Mouse (Mus musculus) mature B cell (primary cell): ENCODE results near the gene Alox5ap.

Source experiments
- in situ Hi-C: fragments of 300-500 bp; cut with MboI; formaldehyde crosslinking; loops from 2 replicates; pipeline ENCODE4 v1.14.3; 2019

Gene Alox5ap

DNA sequence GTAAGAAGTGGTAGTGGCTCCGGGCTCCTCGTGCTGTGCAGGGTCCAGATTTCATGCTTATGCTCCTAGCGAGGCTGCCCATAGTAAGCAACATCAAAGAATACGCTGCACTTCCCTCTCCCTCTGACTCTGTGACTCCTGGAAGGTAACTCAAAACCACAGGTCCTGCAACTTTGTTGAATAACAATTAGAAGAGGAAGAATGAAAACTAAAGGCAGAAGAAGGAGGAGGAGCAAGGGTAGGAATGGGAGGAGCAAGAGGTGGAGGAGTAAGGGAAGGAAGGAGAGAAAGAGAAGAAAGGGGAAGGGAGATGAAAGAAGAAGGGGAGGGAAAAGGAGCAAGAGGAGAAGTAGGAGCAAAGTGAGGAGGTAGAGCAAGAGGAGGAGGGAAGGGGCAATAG lies at the start of gene Alox5ap:
Gene Alox5ap (plus strand): TSS at position 363 of the 400 bp plus-strand sequence.
- in situ Hi-C loops, result no loop called here

DNA sequence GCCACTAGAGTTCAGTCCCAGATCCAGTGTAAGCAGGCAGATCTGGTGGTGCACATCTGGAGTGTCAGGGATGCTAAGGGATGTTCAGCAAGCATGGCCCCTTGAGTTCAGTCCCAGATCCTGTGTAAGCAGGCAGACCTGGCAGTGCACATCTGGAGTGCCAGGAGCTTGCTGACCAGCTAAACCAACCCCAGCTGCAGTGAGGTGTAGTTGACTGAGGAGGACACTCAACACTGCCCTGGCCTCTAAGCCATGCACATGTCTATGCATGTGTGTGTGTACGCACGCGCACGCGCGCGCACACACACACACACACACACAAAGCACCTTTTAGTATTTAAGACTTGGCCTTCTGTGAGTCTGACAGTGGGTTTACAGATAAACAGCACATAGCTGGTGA lies 49.0 kb upstream of the Alox5ap start:
- in situ Hi-C loops, result no loop called here

DNA sequence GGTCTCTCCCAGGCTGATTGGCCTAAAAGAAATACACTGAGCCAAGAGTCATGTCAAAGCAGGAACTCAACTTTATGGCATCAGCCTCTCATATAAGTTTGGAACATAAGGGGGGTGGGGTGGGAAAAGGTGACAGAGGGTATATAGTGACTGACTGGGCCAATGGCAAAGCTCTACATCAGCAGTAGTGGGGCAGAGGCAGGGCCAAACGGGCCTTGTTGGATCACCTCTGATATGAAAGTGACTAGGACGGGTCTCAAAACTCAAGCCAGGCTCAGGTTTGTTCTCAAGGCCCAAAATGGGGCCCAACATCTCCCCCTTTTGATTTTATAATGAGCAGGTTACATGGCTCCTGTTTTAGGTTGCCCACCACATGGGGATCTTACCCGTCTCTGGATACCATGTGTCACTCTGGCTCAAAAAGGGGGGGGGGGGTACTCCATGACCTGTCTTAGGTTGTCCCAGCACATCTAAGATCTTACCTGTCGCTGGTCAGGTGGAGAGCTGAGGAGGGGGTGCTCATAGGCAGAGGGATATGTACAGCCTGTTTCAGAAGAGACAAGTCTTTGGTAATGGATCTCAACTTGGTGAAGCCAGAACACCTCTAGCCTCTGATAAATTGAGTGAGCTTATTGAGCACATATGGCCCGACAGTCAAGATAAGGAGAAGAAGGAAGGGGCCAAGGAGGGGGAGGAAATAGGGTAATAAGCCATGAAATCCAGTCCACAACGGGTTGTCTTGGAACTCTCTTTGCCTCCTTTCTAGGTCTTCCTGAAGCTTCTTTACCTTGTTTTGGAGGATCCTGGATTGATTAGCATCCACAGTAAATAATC lies 46.8 kb upstream of the Alox5ap start:
- in situ Hi-C loops, result no loop called here

DNA sequence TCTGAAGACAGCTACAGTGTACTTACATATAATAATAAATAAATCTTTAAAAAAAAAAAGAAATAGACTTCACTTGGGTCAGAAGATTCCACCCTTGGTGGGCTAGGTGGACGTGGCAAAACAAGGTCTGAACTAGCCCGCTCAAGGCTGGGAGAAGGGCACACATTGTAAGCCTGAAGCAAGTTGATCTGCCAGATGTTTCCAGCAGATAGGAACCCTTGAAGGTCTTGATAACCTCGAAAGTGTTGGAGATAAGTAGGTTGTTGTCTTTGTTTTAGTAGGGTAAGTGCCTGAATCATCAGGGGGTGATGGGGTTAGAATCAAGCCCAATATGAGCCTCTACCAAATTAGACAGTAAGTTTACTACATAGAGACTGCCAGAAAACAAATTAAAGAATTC lies 45.1 kb upstream of the Alox5ap start:
- in situ Hi-C loops, result no loop called here

GRCm38 (mm10) chr5:149221355-149221754 lies 43.2 kb upstream of the Alox5ap start:
- in situ Hi-C loops, result no loop called here

GRCm38 (mm10) chr5:149224666-149225065 lies 39.9 kb upstream of the Alox5ap start:
- in situ Hi-C loops, result no loop called here

DNA sequence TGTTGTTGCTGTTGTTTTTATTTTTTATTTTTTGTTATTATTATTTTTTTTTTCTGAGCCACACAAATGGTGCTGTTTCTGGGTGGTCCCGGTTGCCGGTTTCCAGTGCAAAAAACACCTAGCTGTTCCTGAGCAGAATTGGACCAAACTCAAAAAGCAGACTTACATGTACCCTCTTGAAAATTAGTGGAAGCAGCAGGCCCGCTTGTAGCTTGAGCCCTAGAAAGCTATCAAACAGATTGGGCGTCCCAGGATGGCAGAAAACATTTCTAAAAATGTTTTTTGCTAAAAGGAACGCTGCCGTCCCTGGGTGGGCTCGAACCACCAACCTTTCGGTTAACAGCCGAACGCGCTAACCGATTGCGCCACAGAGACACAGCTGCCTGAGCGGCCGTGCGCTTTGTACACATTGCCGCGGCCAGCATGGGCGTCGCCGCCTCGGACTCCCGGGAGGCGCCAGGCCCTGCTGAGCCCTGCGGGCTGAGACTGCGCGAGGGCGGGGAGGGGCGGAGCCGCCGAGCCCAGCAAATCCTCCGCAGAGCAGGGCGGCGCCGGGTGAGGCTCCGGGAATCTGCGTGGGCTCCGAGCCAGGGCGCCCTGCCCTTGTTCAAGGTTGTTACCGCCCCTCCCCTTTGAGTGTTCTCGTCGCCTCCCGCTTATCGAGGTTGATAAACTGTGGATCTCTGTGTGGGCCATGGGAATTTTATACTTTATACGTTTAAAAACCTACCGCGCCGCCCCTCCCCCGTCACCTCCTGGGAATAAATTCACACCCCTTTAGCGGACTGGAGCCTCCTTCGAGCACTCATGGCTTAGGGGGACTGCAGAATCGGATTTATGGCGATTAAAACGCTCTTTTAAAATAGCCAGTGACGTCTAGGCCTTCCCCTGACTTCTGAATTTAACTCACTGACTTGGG lies 35.6 kb upstream of the Alox5ap start:
- in situ Hi-C loops, result no loop called here

DNA sequence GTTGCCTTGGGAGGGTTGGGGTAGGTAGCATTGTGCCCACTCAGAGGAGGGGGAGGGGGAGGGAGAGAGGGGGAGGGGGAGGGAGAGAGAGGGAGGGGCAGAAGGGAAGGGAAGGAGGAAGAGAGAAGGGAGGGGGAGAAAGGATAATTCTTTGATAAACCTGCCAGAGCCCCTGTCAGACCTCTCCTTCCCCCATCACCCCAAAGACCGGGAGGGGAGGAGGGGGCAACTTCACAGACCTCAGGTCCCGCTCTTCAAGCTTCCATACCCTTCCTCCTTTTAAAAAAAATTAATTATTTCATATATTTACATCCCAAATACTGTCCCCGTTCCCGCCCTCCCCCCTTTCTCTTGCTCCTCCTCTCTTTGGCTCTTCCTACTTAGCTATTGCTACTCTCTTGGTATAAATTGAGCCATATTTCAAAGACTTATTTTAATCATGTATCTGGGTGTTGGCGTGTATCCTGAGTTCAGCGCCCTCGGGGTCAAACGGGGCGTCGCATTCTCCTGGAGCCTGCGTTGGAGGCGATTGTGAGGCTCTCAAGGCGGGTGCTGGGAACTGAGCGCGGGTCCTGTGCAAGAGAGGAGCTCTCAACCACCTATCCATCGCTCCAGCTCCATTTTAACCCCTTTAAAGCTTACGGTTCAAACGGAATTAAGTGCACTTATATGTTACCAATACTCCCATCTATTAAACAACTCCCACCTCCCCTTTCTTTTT lies 34.8 kb upstream of the Alox5ap start:
- in situ Hi-C loops, result no loop called here

- in situ Hi-C loops, result no loop called here
Measured at GRCm38 (mm10) chr5:149235002-149235401, 29.6 kb upstream of the Alox5ap start.

GRCm38 (mm10) chr5:149237221-149237950 lies 27.2 kb upstream of the Alox5ap start:
- in situ Hi-C loops, result no loop called here

DNA sequence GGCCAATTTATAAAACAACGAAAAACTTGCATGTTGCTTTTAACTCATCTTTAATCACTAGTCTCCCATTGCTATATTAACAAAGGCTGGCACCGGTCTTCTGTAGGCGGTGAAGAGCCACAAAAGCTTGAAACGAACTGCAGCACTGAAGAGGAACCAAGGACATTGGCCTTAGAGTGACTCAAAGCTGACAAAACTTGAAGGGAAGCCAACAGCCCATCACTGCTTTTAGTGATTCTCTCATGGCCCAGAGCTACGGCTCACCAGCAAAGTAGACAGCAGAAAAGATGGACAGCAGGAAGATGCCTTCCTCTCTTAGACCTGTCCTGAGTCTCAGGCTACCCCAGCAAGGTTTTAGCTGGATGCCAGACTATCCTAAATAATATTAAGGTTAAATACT lies 22.1 kb upstream of the Alox5ap start:
- in situ Hi-C loops, result no loop called here

- in situ Hi-C loops, result no loop called here
Measured at GRCm38 (mm10) chr5:149243053-149243452, 21.5 kb upstream of the Alox5ap start.

- in situ Hi-C loops, result no loop called here
Measured at GRCm38 (mm10) chr5:149245391-149245964, 19.1 kb upstream of the Alox5ap start.

- in situ Hi-C loops, result no loop called here
Measured at GRCm38 (mm10) chr5:149245965-149246470, 18.5 kb upstream of the Alox5ap start.

- in situ Hi-C loops, result no loop called here
Measured at GRCm38 (mm10) chr5:149247047-149247904, 17.3 kb upstream of the Alox5ap start.

DNA sequence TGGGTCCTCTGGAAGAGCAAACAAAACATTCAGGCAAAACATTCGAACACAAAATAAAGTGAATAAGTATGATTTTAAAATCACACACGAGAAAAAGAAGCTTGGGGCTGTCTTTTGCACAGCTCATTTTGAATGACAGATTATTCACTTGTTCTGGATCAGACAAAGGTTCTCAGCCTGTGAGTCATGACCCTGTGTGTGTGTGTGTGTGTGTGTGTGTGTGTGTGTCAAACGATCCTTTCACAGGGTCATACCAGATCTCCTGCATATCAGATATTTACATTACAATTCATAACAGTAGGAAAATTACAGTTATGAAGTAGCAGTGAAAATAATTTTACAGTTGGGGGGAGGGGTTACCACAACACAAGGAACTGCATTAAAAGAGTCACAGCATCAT lies 12.3 kb upstream of the Alox5ap start:
- in situ Hi-C loops, result no loop called here

DNA sequence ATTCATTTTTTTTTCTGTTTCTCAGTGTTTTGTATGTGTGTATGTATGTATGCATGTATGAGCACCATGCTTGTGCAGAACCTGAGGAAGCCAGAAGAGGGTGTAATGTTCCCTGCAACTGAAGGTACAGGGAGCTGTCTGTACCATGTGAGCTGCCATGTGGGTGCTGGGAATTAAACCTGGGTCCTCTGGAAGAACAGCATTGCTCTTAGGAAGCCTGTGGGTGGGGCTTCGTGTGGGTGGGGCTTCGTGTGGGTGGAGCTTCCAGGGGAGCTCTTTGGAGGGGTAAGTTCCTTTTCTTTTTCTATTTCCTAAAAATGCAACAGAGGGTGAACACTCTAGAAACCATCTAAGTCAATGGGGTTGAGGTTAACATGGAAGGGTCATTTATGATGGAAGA lies 11.1 kb upstream of the Alox5ap start:
- in situ Hi-C loops, result no loop called here

- in situ Hi-C loops, result no loop called here
Measured at GRCm38 (mm10) chr5:149255522-149255921, 9.0 kb upstream of the Alox5ap start.

- in situ Hi-C loops, result no loop called here
Measured at GRCm38 (mm10) chr5:149257518-149258281, 6.9 kb upstream of the Alox5ap start.
